Mouse (Mus musculus) activated CD4-positive, CD25-positive, alpha-beta regulatory T cell (primary cell): Measurements from ENCODE around the gene Ube2r2. TPM values are rescaled to one million over a fixed set of nuclear protein-coding genes. Genes with fewer than 3 reads are reported as not detected.

Experiments
- polyA plus RNA-seq, 2 experiments: library from polyadenylated mRNA; unstranded; fragments of 100-300 nt; shearing (Covaris generic); gene quantifications; one replicate each; pipeline ENCODE4 v1.2.1; 2017

Gene Ube2r2
- 100 to 1,000 TPM; 147 to 160 TPM for polyA plus RNA-seq

GRCm38 (mm10) chr4:41135711-41136453 lies at the start of gene Ube2r2:
TSS of gene Ube2r2 (plus strand) at chr4:41135743.

GRCm38 (mm10) chr4:41097871-41098576 lies 37.5 kb upstream of the Ube2r2 start, which contains the start of gene Aqp3:
TSS of gene Aqp3 (minus strand) at chr4:41098183.

GRCm38 (mm10) chr4:41124180-41124951 lies 11.2 kb upstream of the Ube2r2 start, which contains the start of gene Nol6:
TSS of gene Nol6 (minus strand) at chr4:41124455.

Other genes starting within 250 kb of the Ube2r2 start
- not detected for gene Spink4, start 215.7 kb upstream of the Ube2r2 start, polyA plus RNA-seq
- 100 to 1,000 TPM; 233 to 240 TPM for gene Bag1, start 187.4 kb upstream of the Ube2r2 start, polyA plus RNA-seq
- gene Chmp5, start 187.3 kb upstream of the Ube2r2 start, polyA plus RNA-seq, result 10 to 100 TPM; 79.6 to 96.4 TPM
- 100 to 1,000 TPM in 1 of 2 experiments, 10 to 100 TPM in 1; 88.4 to 108 TPM for gene Nfx1, start 164.8 kb upstream of the Ube2r2 start, polyA plus RNA-seq
- gene Aqp7, start 87.6 kb upstream of the Ube2r2 start, polyA plus RNA-seq, result not detected
- gene Aqp3, start 37.6 kb upstream of the Ube2r2 start, polyA plus RNA-seq, result 10 to 100 TPM; 20.3 to 24.3 TPM
- 10 to 100 TPM; 25.0 to 34.9 TPM for gene Nol6, start 11.3 kb upstream of the Ube2r2 start, polyA plus RNA-seq
- 10 to 100 TPM; 41.9 to 54.9 TPM for gene Ubap2, start 139.4 kb downstream of the Ube2r2 start, polyA plus RNA-seq
- 10 to 100 TPM; 44.8 to 83.0 TPM for gene Dcaf12, start 179.1 kb downstream of the Ube2r2 start, polyA plus RNA-seq
- 10 to 100 TPM; 66.0 to 72.0 TPM for gene Ubap1, start 213.3 kb downstream of the Ube2r2 start, polyA plus RNA-seq